Mouse (Mus musculus) urinary bladder, postnatal 14 days (tissue): ENCODE measurements around the gene Plekhg3.
A peak's percentile ranks its signal among the peaks of the same experiment; 100 is the strongest.

Experiments used
- DNase-seq: peaks from one replicate; pipeline ENCODE4 v3.0.0; 2021; ENCODE audit warnings: low spot score

Gene Plekhg3

DNA sequence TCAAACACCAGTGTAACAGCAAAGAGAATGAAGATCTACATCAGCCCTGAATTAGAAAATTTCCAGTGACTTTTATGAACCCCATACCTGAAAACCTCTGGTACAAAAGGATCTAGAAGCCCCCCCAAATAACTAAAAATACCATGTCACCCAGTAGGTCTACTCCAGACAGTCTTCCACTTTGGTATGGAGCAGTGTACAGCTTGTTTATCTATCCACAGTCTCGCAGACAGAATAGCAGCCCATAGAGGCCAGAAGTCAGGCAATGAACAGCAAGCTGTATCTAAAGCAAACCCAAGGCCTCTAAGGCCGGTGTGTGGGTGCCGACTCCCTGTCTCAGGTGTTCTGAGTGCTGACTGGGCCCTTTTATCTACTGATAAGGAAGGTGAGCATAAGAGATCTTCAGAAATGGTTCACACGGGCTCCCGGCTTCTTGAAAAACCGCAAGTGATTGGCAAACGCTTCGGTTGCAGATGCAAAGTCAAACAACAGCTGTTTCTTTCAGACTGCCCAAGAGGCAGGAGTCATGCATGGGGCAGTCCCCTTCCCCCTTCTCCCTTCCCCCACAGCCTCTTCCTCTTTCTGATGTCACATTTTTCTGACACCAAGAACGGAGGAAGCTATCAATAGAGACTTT, 3.3 kb upstream of the Plekhg3 start:
- no peak for DNase-seq

DNA sequence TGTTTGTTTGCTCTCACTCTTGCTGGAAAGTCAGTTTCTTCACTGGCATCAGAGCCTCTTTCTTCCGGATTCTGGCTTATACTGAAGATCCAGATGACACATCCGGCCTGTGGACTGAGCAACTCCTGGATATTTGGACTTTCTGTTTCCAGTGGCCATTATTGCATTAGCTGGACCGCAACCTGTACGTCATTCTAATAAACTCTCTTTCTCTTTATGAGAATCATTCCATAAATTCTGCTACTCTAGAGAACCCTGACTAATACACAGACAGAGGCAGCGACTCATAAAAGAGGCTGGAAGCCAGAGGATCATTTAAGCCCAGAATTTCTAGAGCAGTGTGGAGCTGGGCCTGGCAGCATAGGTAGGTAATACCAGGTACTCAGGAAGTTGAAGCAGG, 1.9 kb upstream of the Plekhg3 start:
- no peak for DNase-seq

DNA sequence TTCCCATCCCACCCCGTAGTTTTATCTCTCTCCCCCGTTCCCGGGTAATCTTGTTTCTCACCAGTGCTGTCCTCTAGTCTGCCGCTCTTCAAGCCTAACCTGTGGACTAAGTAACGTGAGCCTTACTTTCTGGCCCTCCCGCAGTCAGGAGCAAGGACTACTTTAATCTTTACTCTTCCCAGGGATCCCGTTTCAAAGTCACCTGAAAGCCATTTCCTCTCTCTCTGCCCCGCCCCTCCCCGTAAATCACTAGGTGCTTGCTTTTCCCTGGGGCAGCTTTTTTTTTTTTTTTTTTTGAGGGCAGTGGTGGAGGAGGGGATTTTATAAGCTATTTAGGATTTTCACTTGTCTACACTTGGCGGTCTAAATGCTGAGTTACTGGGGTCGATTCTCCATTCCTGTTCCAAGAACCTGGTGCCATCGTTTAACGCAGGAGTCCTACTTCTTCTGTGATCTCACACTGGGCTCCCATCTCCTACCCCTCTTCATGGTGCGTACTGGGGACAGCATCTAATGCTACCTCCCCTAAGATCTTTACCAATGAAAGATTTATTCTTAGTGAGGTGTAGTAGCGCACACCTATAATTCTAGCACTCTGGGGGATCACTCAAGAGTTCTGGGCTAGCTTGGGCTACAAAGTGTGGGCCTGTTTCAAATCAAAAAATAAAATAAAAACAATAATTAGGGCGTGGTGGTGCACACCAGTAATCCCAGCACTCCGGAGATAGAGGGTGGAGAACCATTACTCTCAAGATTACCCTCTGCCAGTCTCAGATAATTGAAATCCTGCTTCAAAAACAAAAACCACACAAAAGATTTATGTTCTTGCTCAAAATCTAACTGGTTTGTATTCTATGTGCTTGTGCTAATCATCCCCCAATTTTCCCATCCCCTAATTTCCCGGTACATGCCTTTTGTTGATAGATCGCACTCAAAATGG, 1.6 kb downstream of the Plekhg3 start:
- DNase-seq = peak; percentile 69

- no peak for DNase-seq
These were observed 2.3 kb downstream of the Plekhg3 start for GRCm38 (mm10) chr12:76532926-76533376.

DNA sequence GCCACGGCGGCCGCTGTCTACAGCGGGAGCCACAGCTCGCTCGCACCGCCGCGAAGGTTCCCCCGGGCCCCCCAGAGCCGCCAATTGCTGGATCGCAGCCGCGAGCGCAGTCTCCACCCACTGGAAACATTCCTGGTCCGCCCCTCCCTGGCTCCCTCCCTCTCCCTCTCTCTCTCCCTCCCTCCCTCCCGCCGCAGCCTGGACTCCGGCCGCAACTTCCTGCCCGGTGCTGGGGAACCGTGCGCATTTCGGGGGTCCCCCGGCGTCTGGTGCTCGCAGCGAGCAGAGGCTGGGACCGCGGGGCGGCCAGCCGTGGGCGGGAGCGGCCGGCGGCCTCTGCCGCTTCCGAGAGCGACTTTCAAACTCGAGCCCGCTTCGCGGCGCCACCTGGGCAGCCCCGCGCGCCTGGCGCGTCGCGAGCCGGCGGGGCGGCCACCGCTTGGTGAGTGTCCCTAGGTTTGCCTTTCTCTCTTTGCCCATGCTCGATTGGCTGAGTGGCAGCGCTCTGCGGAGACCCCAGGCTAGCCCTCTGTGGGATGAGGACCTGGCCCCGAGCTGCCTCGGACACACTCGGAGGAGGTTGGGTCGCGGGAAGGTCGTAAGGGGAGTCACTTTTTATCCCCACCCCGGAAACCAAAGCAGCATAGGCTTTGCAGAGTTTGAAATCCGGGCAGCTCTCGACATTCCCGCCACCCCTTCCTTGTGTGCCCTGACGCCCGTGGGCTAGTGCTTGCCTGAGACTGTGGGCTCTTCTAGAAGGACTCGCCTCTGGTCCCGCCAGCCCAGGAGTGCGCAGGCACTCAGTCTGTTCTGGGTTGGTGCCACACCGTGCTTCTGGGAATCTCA, 2.9 kb downstream of the Plekhg3 start:
- peak; percentile 86 for DNase-seq

DNA sequence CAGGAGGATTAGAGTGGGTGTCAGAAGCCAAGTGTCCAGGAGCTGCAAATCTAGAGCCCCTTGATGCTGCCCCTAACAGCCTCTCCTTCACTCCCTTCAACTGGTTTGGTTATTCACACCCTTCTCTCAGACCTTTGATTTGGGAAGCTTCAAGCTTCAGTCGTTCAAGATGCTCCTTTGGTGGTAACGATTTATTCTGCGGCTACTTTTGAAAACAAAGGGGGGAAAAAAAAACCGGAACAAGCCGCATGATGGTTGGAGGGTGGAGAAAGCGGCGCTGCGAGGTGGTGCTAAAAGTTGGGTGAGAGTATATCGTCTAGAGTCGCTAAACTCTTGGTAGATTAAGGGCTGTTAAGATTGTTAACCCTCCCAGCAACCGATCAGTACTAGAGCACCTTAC, 3.5 kb downstream of the Plekhg3 start:
- DNase-seq = no peak

DNA sequence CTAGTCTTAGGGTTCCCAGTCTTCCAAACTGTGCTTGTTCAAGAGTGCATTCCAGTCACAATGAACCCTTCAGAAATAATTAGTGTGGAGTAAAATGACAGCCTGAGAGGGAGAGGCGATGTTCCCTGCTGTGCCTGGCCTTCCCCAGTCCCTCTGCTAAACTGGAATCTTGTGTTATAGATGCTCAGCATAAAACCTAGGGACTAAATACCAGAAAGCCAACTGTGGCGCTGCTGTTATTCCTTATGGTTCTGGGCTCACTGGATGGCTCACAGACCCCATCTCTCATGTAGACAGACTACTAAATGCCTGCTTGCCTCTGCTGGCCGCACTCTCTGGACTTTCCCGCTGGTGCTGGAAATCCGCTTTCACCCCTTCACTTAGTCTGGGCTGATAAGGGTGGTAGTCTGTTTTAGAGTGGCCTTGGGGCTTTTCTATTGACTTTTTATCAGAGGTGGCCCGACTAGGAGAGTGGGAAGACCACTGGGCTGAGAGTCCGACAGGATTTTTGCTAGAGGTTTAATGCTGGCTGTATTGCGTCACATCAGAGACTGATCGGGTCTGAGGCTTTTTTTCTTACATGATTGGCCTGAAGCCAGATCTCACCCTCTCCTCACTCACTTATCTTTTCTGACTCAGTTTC, 4.1 kb downstream of the Plekhg3 start:
- no peak for DNase-seq

DNA sequence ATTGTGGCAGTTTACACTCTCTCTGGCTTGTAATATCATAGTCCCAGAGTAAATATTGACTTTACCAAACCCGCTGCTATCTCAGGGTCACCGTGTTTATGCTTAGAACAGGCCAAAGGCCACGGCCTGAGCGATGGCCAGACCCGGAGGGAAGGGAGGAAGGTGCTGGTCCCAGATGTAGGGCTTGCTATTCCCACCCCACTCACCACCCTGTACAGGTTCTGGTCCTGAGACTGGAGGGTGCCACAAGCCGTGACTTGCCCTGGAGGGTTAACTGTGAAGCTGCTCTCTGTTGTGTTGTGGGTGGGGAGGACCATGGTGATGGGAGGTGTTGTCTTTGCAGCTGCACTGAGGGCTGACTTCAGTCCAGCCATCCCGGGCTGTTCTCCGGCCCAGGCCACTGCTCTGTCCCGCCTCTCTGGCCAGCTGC, 4.8 kb downstream of the Plekhg3 start:
- DNase-seq = no peak

- no peak for DNase-seq
These were observed 6.0 kb downstream of the Plekhg3 start for GRCm38 (mm10) chr12:76536591-76537153.

DNA sequence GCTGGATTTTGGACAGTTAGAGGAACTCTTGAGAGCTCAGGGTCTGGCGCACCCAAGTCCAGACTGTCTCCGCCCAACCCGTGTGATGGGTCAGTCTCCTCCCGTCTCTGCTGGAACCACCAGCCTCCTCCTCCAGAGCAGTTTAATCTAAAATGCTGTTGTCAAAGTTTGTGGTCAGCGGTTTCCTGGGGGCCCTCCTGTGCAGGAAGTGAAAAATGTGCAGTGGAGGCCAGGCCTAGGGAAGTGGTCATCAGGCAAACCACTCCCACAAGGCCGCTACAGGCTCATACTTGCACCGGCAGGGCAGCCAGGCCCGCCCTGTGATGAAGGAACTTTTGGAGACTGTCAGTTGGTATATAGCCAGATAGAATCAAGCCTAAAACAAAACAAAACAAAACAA, 6.7 kb downstream of the Plekhg3 start:
- DNase-seq = peak; percentile 74

GRCm38 (mm10) chr12:76540169-76540568, 9.5 kb downstream of the Plekhg3 start:
- no peak for DNase-seq

DNA sequence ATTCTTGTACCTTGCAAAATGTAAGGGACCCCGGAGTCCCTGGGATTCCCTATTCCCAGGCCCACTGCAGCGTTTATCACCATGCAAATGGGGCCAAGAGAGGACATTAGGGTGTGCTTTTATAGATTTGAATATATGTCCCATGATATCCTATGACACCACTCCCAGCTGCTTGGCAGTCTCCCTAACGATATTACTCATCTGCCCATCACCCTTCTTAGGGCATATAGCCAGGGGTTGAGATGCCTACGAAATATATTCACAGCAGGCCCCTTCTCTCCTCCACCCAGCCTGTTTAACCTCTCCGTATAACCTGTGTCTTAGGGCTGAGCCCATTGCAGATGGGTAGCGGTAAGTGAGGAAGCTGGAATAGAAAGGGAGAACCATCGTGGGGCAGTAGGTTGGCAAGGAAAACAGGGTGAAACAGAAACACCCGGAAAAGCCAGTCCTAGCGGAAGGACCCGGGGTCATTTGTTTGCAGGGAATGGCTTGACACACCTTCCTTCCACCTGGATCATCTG, 10.1 kb downstream of the Plekhg3 start:
- DNase-seq = no peak

GRCm38 (mm10) chr12:76541475-76541874, 10.8 kb downstream of the Plekhg3 start:
- DNase-seq = no peak

- DNase-seq = no peak
These were observed 11.2 kb downstream of the Plekhg3 start for GRCm38 (mm10) chr12:76541879-76542278.

DNA sequence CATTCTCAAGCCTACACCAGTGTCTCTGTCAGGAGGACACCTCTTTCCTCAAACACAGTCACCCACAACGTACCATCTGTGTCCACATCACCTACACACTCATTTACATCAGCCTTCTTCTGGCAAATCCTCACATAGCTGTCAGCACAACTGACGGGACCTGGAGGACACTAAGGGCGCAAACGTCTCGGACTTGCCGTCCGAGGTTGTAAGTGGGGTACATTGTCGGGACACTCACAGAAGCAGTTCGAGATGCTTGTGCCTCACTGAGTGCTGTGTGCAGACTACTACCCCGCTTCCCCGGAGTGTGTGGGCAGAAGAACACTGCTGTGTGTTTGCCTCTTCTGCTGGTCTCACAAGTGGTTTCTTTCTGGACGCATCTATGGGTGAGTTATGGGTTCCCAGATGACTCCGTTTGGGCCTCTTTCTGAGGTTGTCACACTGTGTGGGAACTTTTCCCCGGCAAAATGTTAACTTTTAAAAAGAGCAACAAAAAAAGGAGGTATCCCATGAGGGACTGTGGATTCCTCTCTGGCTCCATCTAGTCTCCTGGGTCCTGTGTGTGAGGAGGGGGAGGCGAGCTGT, 15.2 kb downstream of the Plekhg3 start:
- no peak for DNase-seq

DNA sequence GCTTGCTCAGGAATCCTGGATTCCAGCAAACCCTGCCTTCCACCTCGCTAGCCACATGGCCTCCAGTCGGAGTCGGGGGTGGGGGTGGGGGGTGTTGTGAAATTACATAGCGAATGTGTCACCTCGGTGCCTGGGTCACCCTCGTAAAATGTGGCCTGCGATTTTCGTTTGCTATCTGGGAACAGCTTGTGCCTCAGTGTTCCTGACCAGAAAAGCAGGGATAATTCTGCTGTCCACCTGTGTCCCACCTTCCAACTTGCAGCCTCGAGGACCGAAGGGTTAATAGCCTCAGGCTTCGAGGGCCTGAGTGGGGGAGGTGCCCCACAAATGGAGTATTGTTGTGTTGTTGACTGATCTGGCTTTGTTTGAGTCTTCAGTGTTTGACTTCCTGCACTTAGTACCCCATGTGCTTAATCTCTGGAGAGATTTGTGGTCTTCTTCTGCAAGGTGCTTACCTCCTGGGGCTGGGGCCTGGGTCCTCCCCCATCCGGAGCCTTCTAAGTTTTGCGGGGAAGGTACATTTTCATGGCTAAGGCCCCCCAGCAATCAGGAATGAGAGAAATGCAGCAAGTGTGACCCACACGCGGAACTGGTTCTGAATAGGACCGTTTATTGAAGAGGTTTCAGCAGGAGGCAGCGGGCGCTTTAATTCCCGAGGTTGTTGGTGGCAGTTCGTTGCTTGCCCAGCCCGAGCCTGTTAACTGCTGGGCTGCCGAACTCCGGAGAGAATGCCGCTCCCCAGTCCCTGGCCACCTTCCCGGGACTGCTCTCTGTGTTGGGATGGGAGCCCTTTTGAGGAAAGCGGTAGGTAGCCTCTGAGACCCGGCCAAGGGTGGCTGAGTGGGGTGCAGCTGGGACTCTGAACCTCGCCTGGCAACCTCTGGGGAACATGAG, 15.9 kb downstream of the Plekhg3 start:
- DNase-seq = peak; percentile 54

GRCm38 (mm10) chr12:76547409-76548081, 16.9 kb downstream of the Plekhg3 start:
- DNase-seq = peak; percentile 83

DNA sequence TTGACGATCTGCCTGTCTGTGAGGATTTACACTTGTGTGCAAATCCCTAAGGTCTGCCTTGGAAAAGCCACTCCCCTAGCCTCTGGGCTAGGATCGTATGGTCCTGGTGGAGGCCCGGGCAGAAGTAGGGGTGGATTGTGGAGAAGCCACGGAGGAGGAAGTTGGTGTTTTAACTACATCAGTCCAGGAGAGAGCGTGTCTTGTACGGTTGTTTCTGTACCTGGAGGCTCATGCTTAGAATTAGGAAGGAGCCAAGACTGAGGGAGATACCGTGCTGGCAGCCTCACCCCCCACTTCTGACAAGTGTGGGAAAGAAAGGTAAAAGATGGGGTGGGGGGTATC, 17.4 kb downstream of the Plekhg3 start:
- DNase-seq = no peak

DNA sequence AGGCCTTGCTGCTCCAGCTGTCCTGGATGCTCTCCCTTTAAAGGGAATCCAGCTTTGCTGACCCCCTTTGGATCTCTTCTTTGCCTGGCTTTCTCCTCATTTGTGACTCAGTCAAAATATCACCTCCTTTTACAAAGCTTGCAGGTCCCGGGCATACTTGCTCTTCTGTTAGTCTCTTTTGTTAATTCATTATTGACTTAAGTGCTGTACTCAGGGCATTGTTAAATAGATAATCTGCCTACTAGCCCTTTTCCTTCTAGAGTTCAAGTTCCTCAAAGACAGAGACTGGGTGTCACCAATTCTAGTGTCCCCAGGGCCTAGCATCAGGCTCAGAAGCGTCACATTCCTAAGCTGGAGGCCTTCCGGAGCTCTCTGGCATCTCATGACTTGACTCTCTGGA, 18.5 kb downstream of the Plekhg3 start:
- DNase-seq = no peak
